Comparison of ENCODE assay signal across 8 mouse cellular contexts in the genomic region with DNA sequence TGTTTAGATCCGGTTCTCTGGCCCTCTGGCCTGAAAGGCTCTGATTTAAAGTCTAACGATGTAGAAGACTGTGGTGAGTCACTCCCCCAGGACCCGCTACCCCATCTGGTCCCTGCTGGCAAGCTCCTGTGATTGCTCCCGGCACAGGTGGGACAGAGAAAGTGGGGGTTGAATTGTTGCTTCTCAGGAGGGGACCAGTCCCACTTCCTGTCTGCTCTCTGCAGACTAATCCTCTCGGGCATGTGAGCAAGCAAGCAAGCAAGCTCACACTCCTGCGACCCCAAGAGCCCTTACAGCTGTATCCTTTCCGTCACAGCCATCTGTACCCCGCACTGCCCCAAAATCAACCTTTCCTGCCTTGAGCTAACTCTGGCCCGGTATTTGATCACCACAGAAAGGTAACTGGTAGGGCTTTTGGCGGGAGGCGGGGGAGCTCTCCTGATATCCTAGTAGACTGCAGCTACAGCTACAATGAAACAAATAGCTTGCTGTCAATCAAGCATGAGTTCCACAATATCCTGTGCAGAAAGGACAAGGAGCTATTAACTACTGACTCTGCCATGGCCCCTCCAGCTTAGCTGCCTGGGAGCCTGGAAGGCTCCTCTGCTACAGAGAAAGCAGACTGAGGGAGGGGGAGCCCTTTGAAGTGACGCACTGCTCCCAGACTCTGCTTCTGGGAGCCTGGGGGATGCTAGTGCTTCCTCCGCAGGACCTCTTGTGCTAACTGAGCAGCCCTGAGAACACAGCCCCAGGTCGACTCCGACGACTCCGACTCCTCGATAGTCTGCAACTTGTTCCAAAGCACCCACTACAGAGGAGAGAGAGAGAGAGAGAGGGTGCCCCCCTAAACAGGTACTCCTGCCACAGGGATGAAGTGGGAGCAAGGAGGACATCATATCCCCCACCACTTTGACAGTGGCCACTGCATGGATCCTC.
DNase-seq lines count a peak whose midpoint lies in the region; ATAC-seq and TF ChIP-seq lines count a peak whose summit lies in the region.

No protein-coding gene starts in this region.

- no peak for TF ChIP-seq CTCF in layer of hippocampus, adult 2 months (conservative IDR thresholded peaks at IDR 0.05)
- TF ChIP-seq CTCF in hindbrain, postnatal 0 days (IDR thresholded peaks at IDR 0.05; ENCODE audit: low read depth) = no peak

- no peaks in the 10 kb centered on the region for H3K27me3 ChIP-seq in hindbrain, postnatal 0 days (ENCODE audit: insufficient read depth, low read length)
- H3K27me3 ChIP-seq in neural tube, embryonic 15.5 days (replicated peaks) = peaks cover 19% of the 10 kb centered on the region

- no peak for DNase-seq in layer of hippocampus, adult 2 months (ENCODE audit: low spot score in 2 of 2)
- DNase-seq in layer of hippocampus, adult 9-10 months (ENCODE audit: low spot score) = no peak
- peak; percentile 73 for DNase-seq in embryo, embryonic 11 days
- peak; percentile 40 for DNase-seq in hindbrain, postnatal 0 days (ENCODE audit: low spot score)
- DNase-seq in left cerebral cortex, adult 18-20 months (ENCODE audit: low spot score in 2 of 2) = no peak
- no peak for DNase-seq in urinary bladder, postnatal 36 days (ENCODE audit: low spot score in 2 of 2)

- H3K4me3 ChIP-seq in layer of hippocampus, adult 2 months = no peak overlapping the region
- H3K4me3 ChIP-seq in hindbrain, postnatal 0 days (ENCODE audit: low read length) = no peak overlapping the region
- no peak overlapping the region for H3K4me3 ChIP-seq in neural tube, embryonic 15.5 days (replicated peaks)

- H3K4me2 ChIP-seq in hindbrain, postnatal 0 days (ENCODE audit: low read depth, low read length) = no peak overlapping the region
- H3K4me2 ChIP-seq in neural tube, embryonic 15.5 days = peak overlapping the region; percentile 0; the same call in 1 of the 2 replicates

- 13% methylated on average over 18 of the region's 18 CpGs for WGBS in hindbrain, postnatal 0 days
- 12% methylated on average over 18 of the region's 18 CpGs for WGBS in neural tube, embryonic 15.5 days

- ATAC-seq in hindbrain, postnatal 0 days = no peak
- ATAC-seq in neural tube, embryonic 15.5 days (ENCODE audit: low FRiP score) = no peak
- no peak for ATAC-seq in erythroblast, adult 5-6 weeks (replicated peaks; ENCODE audit: low FRiP score, poor library complexity, severe bottlenecking)

- H3K9me3 ChIP-seq in hindbrain, postnatal 0 days (ENCODE audit: low read length) = no peaks in the 10 kb centered on the region
- H3K9me3 ChIP-seq in neural tube, embryonic 15.5 days (replicated peaks) = no peaks in the 10 kb centered on the region

- peak overlapping the region; percentile 23; the same call in 1 of the 2 replicates for H3K27ac ChIP-seq in layer of hippocampus, adult 2 months
- peak overlapping the region; percentile 67 for H3K27ac ChIP-seq in hindbrain, postnatal 0 days
- peak overlapping the region; percentile 79 for H3K27ac ChIP-seq in neural tube, embryonic 15.5 days (replicated peaks)

- no peaks in the 10 kb centered on the region for H3K36me3 ChIP-seq in hindbrain, postnatal 0 days (ENCODE audit: insufficient read depth, low read length)
- no peaks in the 10 kb centered on the region for H3K36me3 ChIP-seq in neural tube, embryonic 15.5 days

- H3K4me1 ChIP-seq in hindbrain, postnatal 0 days (ENCODE audit: insufficient read depth, low read length) = peaks cover 30% of the 10 kb centered on the region
- H3K4me1 ChIP-seq in neural tube, embryonic 15.5 days = peaks cover 65% of the 10 kb centered on the region

- no peak overlapping the region for H3K9ac ChIP-seq in hindbrain, postnatal 0 days (replicated peaks; ENCODE audit: low read length)
- no peak overlapping the region for H3K9ac ChIP-seq in neural tube, embryonic 15.5 days (replicated peaks)

Comparison
In these comparisons a context has a peak if more than half of its experiments do, and no peak if none do; other contexts are left out.
1. DNase-seq: peak in embryo, embryonic 11 days (single experiment) and hindbrain, postnatal 0 days (single experiment); none in layer of hippocampus, adult 2 months (0 of 2), layer of hippocampus, adult 9-10 months (single experiment), left cerebral cortex, adult 18-20 months (0 of 2) and urinary bladder, postnatal 36 days (0 of 2).
2. H3K27ac ChIP-seq: peak in every context shown above with its lines; median percentile 79 in neural tube, embryonic 15.5 days; 67 in hindbrain, postnatal 0 days; 23 in layer of hippocampus, adult 2 months.